Mouse (Mus musculus) CH12.LX (cell line): ENCODE results near the gene Sept3. TPM values are rescaled to one million over a fixed set of nuclear protein-coding genes. Genes with fewer than 3 reads are reported as not detected.

Experiments
- DNase-seq: peaks from one replicate; pipeline ENCODE4 v3.0.0-alpha.2; 2013; ENCODE audit errors: extremely low read depth
- H3K27ac ChIP-seq: 2 replicates; pipeline ENCODE4 v1.5.1; 2012; ENCODE audit warnings: low read depth, mild to moderate bottlenecking, control low read depth, moderate library complexity; ENCODE audit not compliant: insufficient read depth
- H3K27me3 ChIP-seq: replicated peaks from 2 replicates; pipeline ENCODE3; 2012; ENCODE audit warnings: inconsistent platforms
- H3K36me3 ChIP-seq, 2 experiments: replicated peaks in 1 of 2; 2 replicates each; pipeline versions ENCODE3 to v1.6.1; 2012; ENCODE audit warnings: inconsistent platforms in 1 of 2, low read length in 1 of 2, mild to moderate bottlenecking in 1 of 2, mixed read lengths in 1 of 2, moderate library complexity in 1 of 2; ENCODE audit not compliant: control insufficient read depth in 1 of 2, insufficient read depth in 1 of 2
- H3K4me1 ChIP-seq, 2 experiments: 2 replicates each; pipeline ENCODE4 v1.6.1; 2012; ENCODE audit warnings: inconsistent platforms in 1 of 2, moderate library complexity in 1 of 2; ENCODE audit not compliant: insufficient read depth in 2 of 2, control insufficient read depth in 1 of 2
- H3K4me2 ChIP-seq: 2 replicates; pipeline ENCODE4 v1.6.1; 2012; ENCODE audit warnings: low read depth, mild to moderate bottlenecking, control low read depth; ENCODE audit not compliant: poor library complexity, insufficient read depth, severe bottlenecking
- H3K4me3 ChIP-seq, 3 experiments: fragments of 150-350 bp in 1 of 3; sonication (generic) in 1 of 3; replicated peaks in 1 of 3; 2 replicates each; pipeline versions ENCODE3 to v1.5.1; 2011 to 2012; ENCODE audit warnings: low read depth in 2 of 3, low read length in 2 of 3, mild to moderate bottlenecking in 2 of 3, moderate library complexity in 2 of 3, control low read depth in 1 of 3, improper control_type of control experiment in 1 of 3, inconsistent platforms in 1 of 3, mixed read lengths in 1 of 3; ENCODE audit not compliant: poor library complexity in 1 of 3
- H3K79me2 ChIP-seq: replicated peaks from 2 replicates; pipeline ENCODE4 v1.6.1; 2012; ENCODE audit warnings: mild to moderate bottlenecking, moderate library complexity; ENCODE audit not compliant: control insufficient read depth, poor library complexity, insufficient read depth, severe bottlenecking; ENCODE audit errors: extremely low read depth
- H3K9ac ChIP-seq: 2 replicates; pipeline ENCODE4 v1.6.1; 2012; ENCODE audit warnings: low read depth, mild to moderate bottlenecking, control low read depth, moderate library complexity; ENCODE audit not compliant: insufficient read depth
- H3K9me3 ChIP-seq: replicated peaks from 2 replicates; pipeline ENCODE3; 2012; ENCODE audit warnings: low read length, inconsistent platforms, mixed read lengths
- BHLHE40 ChIP-seq: IDR thresholded peaks from 2 replicates; pipeline ENCODE4 v1.6.1; 2011; ENCODE audit warnings: mild to moderate bottlenecking, low read depth, low read length, improper control_type of control experiment
- CHD1 ChIP-seq: IDR thresholded peaks from 2 replicates; pipeline ENCODE4 v1.6.1; 2012; ENCODE audit warnings: low read depth, low read length, improper control_type of control experiment, inconsistent platforms
- CHD2 ChIP-seq: IDR thresholded peaks from 2 replicates; pipeline ENCODE4 v1.6.1; 2011; ENCODE audit warnings: low read length, improper control_type of control experiment
- CTCF ChIP-seq, 2 experiments: IDR thresholded peaks in 1 of 2; conservative IDR thresholded peaks in 1 of 2; 2 replicates each; pipeline ENCODE4 v1.5.1; 2011 to 2012; ENCODE audit warnings: low read depth in 2 of 2, low read length in 2 of 2, improper control_type of control experiment in 1 of 2, inconsistent platforms in 1 of 2, mild to moderate bottlenecking in 1 of 2, moderate library complexity in 1 of 2
- E2F4 ChIP-seq: IDR thresholded peaks from 2 replicates; pipeline ENCODE4 v1.6.1; 2011; ENCODE audit warnings: low read depth, low read length, improper control_type of control experiment; ENCODE audit not compliant: insufficient replicate concordance
- ELF1 ChIP-seq: IDR thresholded peaks from 2 replicates; pipeline ENCODE4 v1.6.1; 2014; ENCODE audit warnings: low read depth, mild to moderate bottlenecking, inconsistent platforms, low read length, improper control_type of control experiment
- EP300 ChIP-seq: IDR thresholded peaks from 2 replicates; pipeline ENCODE4 v1.6.1; 2011; ENCODE audit warnings: low read length, improper control_type of control experiment
- ETS1 ChIP-seq: conservative IDR thresholded peaks from 2 replicates; pipeline ENCODE4 v1.6.1; 2012; ENCODE audit warnings: low read depth, mild to moderate bottlenecking, inconsistent platforms, low read length, improper control_type of control experiment, moderate library complexity
- GABPA ChIP-seq: IDR thresholded peaks from 2 replicates; pipeline ENCODE4 v1.6.1; 2012; ENCODE audit warnings: low read depth, low read length, improper control_type of control experiment, inconsistent platforms; ENCODE audit not compliant: insufficient replicate concordance
- HCFC1 ChIP-seq: IDR thresholded peaks from 2 replicates; pipeline ENCODE4 v1.6.1; 2012; ENCODE audit warnings: low read depth, mild to moderate bottlenecking, inconsistent platforms, low read length, improper control_type of control experiment
- IRF4 ChIP-seq: IDR thresholded peaks from 2 replicates; pipeline ENCODE4 v1.6.1; 2014; ENCODE audit warnings: low read depth, mild to moderate bottlenecking, inconsistent platforms, low read length, improper control_type of control experiment
- JUN ChIP-seq: IDR thresholded peaks from 2 replicates; pipeline ENCODE4 v1.6.1; 2011; ENCODE audit warnings: low read depth, mild to moderate bottlenecking, low read length, improper control_type of control experiment, moderate library complexity; ENCODE audit not compliant: insufficient read depth
- JUND ChIP-seq: conservative IDR thresholded peaks from 2 replicates; pipeline ENCODE4 v1.6.1; 2011; ENCODE audit warnings: low read depth, low read length, improper control_type of control experiment
- KAT2A ChIP-seq: IDR thresholded peaks from 2 replicates; pipeline ENCODE4 v1.6.1; 2012; ENCODE audit warnings: low read length, improper control_type of control experiment, inconsistent platforms; ENCODE audit not compliant: insufficient replicate concordance
- MAFK ChIP-seq: IDR thresholded peaks from 2 replicates; pipeline ENCODE4 v1.6.1; 2011; ENCODE audit warnings: low read length, improper control_type of control experiment; ENCODE audit not compliant: insufficient replicate concordance
- MAX ChIP-seq: IDR thresholded peaks from 2 replicates; pipeline ENCODE4 v1.6.1; 2011; ENCODE audit warnings: low read length, improper control_type of control experiment
- MAZ ChIP-seq: IDR thresholded peaks from 2 replicates; pipeline ENCODE4 v1.6.1; 2012; ENCODE audit warnings: low read depth, mild to moderate bottlenecking, inconsistent platforms, low read length, improper control_type of control experiment, moderate library complexity
- MEF2A ChIP-seq: IDR thresholded peaks from 2 replicates; pipeline ENCODE4 v1.6.1; 2014; ENCODE audit warnings: low read depth, mild to moderate bottlenecking, inconsistent platforms, low read length, improper control_type of control experiment, borderline replicate concordance
- MXI1 ChIP-seq: IDR thresholded peaks from 2 replicates; pipeline ENCODE4 v1.6.1; 2011; ENCODE audit warnings: mild to moderate bottlenecking, low read depth, low read length, improper control_type of control experiment
- MYC ChIP-seq: IDR thresholded peaks from 2 replicates; pipeline ENCODE4 v1.6.1; 2011; ENCODE audit warnings: low read depth, mild to moderate bottlenecking, improper control_type of control experiment, low read length
- NELFE ChIP-seq: IDR thresholded peaks from 2 replicates; pipeline ENCODE4 v1.6.1; 2011; ENCODE audit warnings: low read depth, low read length, improper control_type of control experiment
- NRF1 ChIP-seq: IDR thresholded peaks from 2 replicates; pipeline ENCODE4 v1.6.1; 2014; ENCODE audit warnings: low read depth, mild to moderate bottlenecking, inconsistent platforms, low read length, improper control_type of control experiment, moderate library complexity
- PAX5 ChIP-seq: IDR thresholded peaks from 2 replicates; pipeline ENCODE4 v1.6.1; 2012; ENCODE audit warnings: low read length, inconsistent platforms, mixed read lengths
- POLR2A ChIP-seq: IDR thresholded peaks from 2 replicates; pipeline ENCODE4 v1.6.1; 2011; ENCODE audit warnings: low read depth, mild to moderate bottlenecking, improper control_type of control experiment, low read length
- POLR2AphosphoS2 ChIP-seq: IDR thresholded peaks from 2 replicates; pipeline ENCODE4 v1.6.1; 2011; ENCODE audit warnings: low read depth, low read length, improper control_type of control experiment
- RAD21 ChIP-seq: IDR thresholded peaks from 2 replicates; pipeline ENCODE4 v1.6.1; 2011; ENCODE audit warnings: low read depth, mild to moderate bottlenecking, low read length, improper control_type of control experiment, moderate library complexity
- RCOR1 ChIP-seq: conservative IDR thresholded peaks from 2 replicates; pipeline ENCODE4 v1.6.1; 2012; ENCODE audit warnings: low read depth, mild to moderate bottlenecking, inconsistent platforms, low read length, improper control_type of control experiment
- SIN3A ChIP-seq: IDR thresholded peaks from 2 replicates; pipeline ENCODE4 v1.6.1; 2012; ENCODE audit warnings: low read length, improper control_type of control experiment, inconsistent platforms
- SMC3 ChIP-seq: IDR thresholded peaks from 2 replicates; pipeline ENCODE4 v1.6.1; 2011; ENCODE audit warnings: low read depth, low read length, improper control_type of control experiment
- TBP ChIP-seq: conservative IDR thresholded peaks from 2 replicates; pipeline ENCODE4 v1.6.1; 2011; ENCODE audit warnings: low read depth, low read length, improper control_type of control experiment
- TCF12 ChIP-seq: IDR thresholded peaks from 2 replicates; pipeline ENCODE4 v1.6.1; 2014; ENCODE audit warnings: low read depth, mild to moderate bottlenecking, inconsistent platforms, low read length, improper control_type of control experiment
- UBTF ChIP-seq: IDR thresholded peaks from 2 replicates; pipeline ENCODE4 v1.6.1; 2012; ENCODE audit warnings: low read depth, mild to moderate bottlenecking, inconsistent platforms, low read length, improper control_type of control experiment, moderate library complexity
- USF1 ChIP-seq: IDR thresholded peaks from 2 replicates; pipeline ENCODE4 v1.6.1; 2014; ENCODE audit warnings: low read depth, mild to moderate bottlenecking, inconsistent platforms, low read length, improper control_type of control experiment
- USF2 ChIP-seq: conservative IDR thresholded peaks from 2 replicates; pipeline ENCODE4 v1.6.1; 2011; ENCODE audit warnings: low read depth, low read length, improper control_type of control experiment
- ZC3H11A ChIP-seq: IDR thresholded peaks from 2 replicates; pipeline ENCODE4 v1.6.1; 2012; ENCODE audit warnings: low read depth, mild to moderate bottlenecking, inconsistent platforms, low read length, improper control_type of control experiment
- ZKSCAN1 ChIP-seq: IDR thresholded peaks from 2 replicates; pipeline ENCODE4 v1.6.1; 2012; ENCODE audit warnings: low read depth, inconsistent platforms, low read length, improper control_type of control experiment, borderline replicate concordance
- ZMIZ1 ChIP-seq: IDR thresholded peaks from 2 replicates; pipeline ENCODE4 v1.6.1; 2012; ENCODE audit warnings: low read depth, mild to moderate bottlenecking, inconsistent platforms, low read length, improper control_type of control experiment
- ZNF384 ChIP-seq: IDR thresholded peaks from 2 replicates; pipeline ENCODE4 v1.6.1; 2012; ENCODE audit warnings: low read depth, low read length, improper control_type of control experiment, inconsistent platforms
- dilution Hi-C: fragments of 300-500 bp; cut with MboI; formaldehyde crosslinking; loops from 2 replicates; pipeline ENCODE4 v1.14.3; 2020; ENCODE audit warnings: low sequenced_read_pairs; ENCODE audit not compliant: extremely low pct_unique_long_range_greater_than_20kb, extremely low pct_ligation_motif_present
- in situ Hi-C: fragments of 300-500 bp; cut with MboI; formaldehyde crosslinking; loops from 3 replicates; pipeline ENCODE4 v1.14.3; 2019; ENCODE audit warnings: low sequenced_read_pairs, low pct_ligation_motif_present, low pct_unique_long_range_greater_than_20kb, mixed read lengths
- polyA plus RNA-seq: library from polyadenylated mRNA; unstranded; fragments of >175 nt; gene quantifications from 2 replicates; pipeline ENCODE4 v1.2.1, GENCODE M21; 2012; ENCODE audit warnings: low read depth; ENCODE audit not compliant: insufficient read length
- total RNA-seq, 2 experiments: library from RNA; depleted of rRNA; stranded (reverse); fragments of 300-350 nt in 1 of 2; fragments of >200 nt in 1 of 2; gene quantifications; 2 replicates each; pipeline ENCODE4 v1.2.3; 2012 to 2014

Gene Sept3
- total and polyA plus RNA-seq, 3 experiments = 0.04 to 0.07 TPM; not detected in 1

DNA sequence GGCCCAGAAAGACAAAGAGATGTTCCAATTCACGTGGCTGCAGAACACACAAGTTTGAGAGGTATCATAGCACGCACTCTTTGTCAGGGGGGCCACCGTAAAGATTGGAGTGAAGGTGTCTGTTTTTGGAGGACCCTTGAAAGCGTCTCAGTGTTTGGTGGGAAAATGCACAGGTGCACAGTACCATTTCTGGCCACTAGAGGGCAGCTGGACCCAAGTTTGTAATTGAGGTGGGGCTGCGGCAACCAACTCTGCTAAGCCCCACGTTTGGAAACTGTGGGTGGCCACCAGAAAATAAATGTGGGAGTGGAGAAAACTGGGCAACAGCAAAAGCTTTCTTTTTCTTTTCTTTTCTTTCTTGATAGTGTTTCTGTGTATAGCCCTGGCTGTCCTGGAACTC is 8.3 kb upstream of the Sept3 start:
- no peak overlapping the region for H3K4me2 ChIP-seq
- no peaks in the 10 kb centered on the region for H3K9me3 ChIP-seq
- dilution Hi-C loops (no loop called here), in situ Hi-C loops (loop anchor here (25.0 kb wide), 1 partner anchor 821 kb away; the partner anchor contains the start of gene Serhl)
- H3K27me3 ChIP-seq = peaks cover 85% of the 10 kb centered on the region
- peak; percentile 49 for DNase-seq
- H3K27ac ChIP-seq = no peak overlapping the region
- TF ChIP-seq KAT2A = no peak
- no peak for TF ChIP-seq MAX
- TF ChIP-seq POLR2A = no peak
- TF ChIP-seq USF1 = no peak
- TF ChIP-seq ELF1 = no peak
- no peak for TF ChIP-seq JUND
- TF ChIP-seq GABPA = no peak
- no peak for TF ChIP-seq MXI1
- TF ChIP-seq SMC3 = peak; percentile 70
- TF ChIP-seq ZC3H11A = peak; percentile 21; the same call in 1 of the 2 replicates
- TF ChIP-seq HCFC1 = no peak
- TF ChIP-seq TCF12 = no peak
- 0 out of 2 replicates have a peak, but pooled peaks have one; percentile 22 for TF ChIP-seq IRF4
- no peak for TF ChIP-seq MYC
- TF ChIP-seq ZKSCAN1 = no peak
- TF ChIP-seq RCOR1 = no peak
- no peak for TF ChIP-seq BHLHE40
- no peak for TF ChIP-seq JUN
- TF ChIP-seq POLR2AphosphoS2 = no peak
- no peak for TF ChIP-seq ETS1
- TF ChIP-seq ZMIZ1 = no peak
- TF ChIP-seq PAX5 = no peak
- TF ChIP-seq SIN3A = no peak
- no peak for TF ChIP-seq MEF2A
- TF ChIP-seq TBP = no peak
- no peak for TF ChIP-seq UBTF
- TF ChIP-seq ZNF384 = no peak
- TF ChIP-seq NRF1 = no peak
- no peak for TF ChIP-seq MAZ
- no peak for TF ChIP-seq USF2
- TF ChIP-seq CTCF (conservative IDR thresholded peaks at IDR 0.05 in 1 of 2, IDR thresholded peaks at IDR 0.05 in 1 of 2; ENCODE audit: low read depth in 2 of 2, low read length in 2 of 2) = peak; percentile 87
- no peak for TF ChIP-seq EP300
- no peak for TF ChIP-seq CHD2
- no peak for TF ChIP-seq MAFK
- TF ChIP-seq CHD1 = no peak
- peak; percentile 80 for TF ChIP-seq RAD21
- no peak for TF ChIP-seq NELFE
- TF ChIP-seq E2F4 = no peak
- no peak overlapping the region for H3K9ac ChIP-seq
- no peak overlapping the region for H3K4me3 ChIP-seq
- no peaks in the 10 kb centered on the region for H3K79me2 ChIP-seq
- no peaks in the 10 kb centered on the region for H3K36me3 ChIP-seq
- H3K4me1 ChIP-seq = no peaks in the 10 kb centered on the region
